8 mouse cellular contexts compared by ENCODE assay signal in genomic region chr2:163595119-163595518, GRCm38 (mm10). TPM values are rescaled to one million over a fixed set of nuclear protein-coding genes. Genes with fewer than 3 reads are reported as not detected.
A peak's percentile ranks its signal among the peaks of the same experiment; 100 is the strongest.
DNase-seq lines count a peak whose midpoint lies in the region; ATAC-seq and TF ChIP-seq lines count a peak whose summit lies in the region.
"Had no signal": no experiment of that assay in that cellular context is flagged by ENCODE, and none has a peak within 500 bp of the region (broad histone marks: within the 10 kb centered on the region; RNA-seq: fewer than 3 reads in every experiment).

No protein-coding gene starts in this region.

- H3K4me1 ChIP-seq in stomach, embryonic 14.5 days (ENCODE audit: control insufficient read depth, insufficient read depth, low read length): peaks cover 8% of the 10 kb centered on the region; the same call in 1 of the 2 replicates
- no peaks in the 10 kb centered on the region for H3K4me1 ChIP-seq in stomach, postnatal 0 days (replicated peaks; ENCODE audit: control insufficient read depth, insufficient read depth)
- H3K4me1 ChIP-seq in heart, postnatal 0 days (ENCODE audit: control insufficient read depth, insufficient read depth): 0 out of 2 replicates have a peak, but pooled peaks cover 3% of the 10 kb centered on the region
- peaks cover 62% of the 10 kb centered on the region for H3K4me1 ChIP-seq in liver, embryonic 15.5 days (replicated peaks)

- no peak overlapping the region for H3K4me2 ChIP-seq in stomach, embryonic 14.5 days (replicated peaks; ENCODE audit: low read depth, low read length)
- H3K4me2 ChIP-seq in stomach, postnatal 0 days (replicated peaks; ENCODE audit: low read depth): no peak overlapping the region
- H3K4me2 ChIP-seq in heart, postnatal 0 days (ENCODE audit: low read depth, low read length): no peak overlapping the region
- H3K4me2 ChIP-seq in liver, embryonic 15.5 days: no peak overlapping the region

- intact Hi-C loops in left cerebral cortex, postnatal 25 days (cut with DNase I): no loop called here

- peak; percentile 36; the same call in 1 of the 2 replicates for ATAC-seq in stomach, embryonic 14.5 days (ENCODE audit: insufficient number of reproducible peaks, insufficient read depth, low FRiP score, low read depth)
- no peak for ATAC-seq in stomach, postnatal 0 days (ENCODE audit: low FRiP score, low TSS enrichment)
- ATAC-seq in heart, postnatal 0 days (ENCODE audit: insufficient read depth, low read depth): peak; percentile 47; the same call in 1 of the 2 replicates
- no peak for ATAC-seq in liver, embryonic 15.5 days (ENCODE audit: insufficient read depth)

- no peak overlapping the region for H3K4me3 ChIP-seq in stomach, embryonic 14.5 days (ENCODE audit: low read depth, low read length)
- no peak overlapping the region for H3K4me3 ChIP-seq in stomach, postnatal 0 days (ENCODE audit: low read depth, low read length)
- no peak overlapping the region for H3K4me3 ChIP-seq in heart, postnatal 0 days (ENCODE audit: low read depth, low read length)
- no peak overlapping the region for H3K4me3 ChIP-seq in liver, embryonic 15.5 days (replicated peaks)

- H3K36me3 ChIP-seq in stomach, embryonic 14.5 days (ENCODE audit: control insufficient read depth, insufficient read depth, low read length): no peaks in the 10 kb centered on the region
- no peaks in the 10 kb centered on the region for H3K36me3 ChIP-seq in stomach, postnatal 0 days (ENCODE audit: control insufficient read depth, insufficient read depth, low read length)
- no peaks in the 10 kb centered on the region for H3K36me3 ChIP-seq in heart, postnatal 0 days (replicated peaks; ENCODE audit: control insufficient read depth, insufficient read depth, low read length)
- no peaks in the 10 kb centered on the region for H3K36me3 ChIP-seq in liver, embryonic 15.5 days (replicated peaks)

- peak overlapping the region; percentile 13; the same call in 1 of the 2 replicates for H3K27ac ChIP-seq in stomach, embryonic 14.5 days (ENCODE audit: low read length)
- no peak overlapping the region; the same call in 1 of the 2 replicates for H3K27ac ChIP-seq in stomach, postnatal 0 days (replicated peaks)
- H3K27ac ChIP-seq in heart, postnatal 0 days (ENCODE audit: low read depth): peak overlapping the region; percentile 80; the same call in 1 of the 2 replicates
- 0 out of 2 replicates have a peak overlapping the region, but pooled peaks have one; percentile 31 for H3K27ac ChIP-seq in liver, embryonic 15.5 days (replicated peaks)

- no peak for TF ChIP-seq EP300 in stomach, postnatal 0 days (optimal IDR thresholded peaks at IDR 0.05)
- no peak for TF ChIP-seq EP300 in heart, postnatal 0 days (IDR thresholded peaks at IDR 0.05; ENCODE audit: low read depth)

- 4% methylated on average over 2 of the region's 2 CpGs for WGBS in stomach, embryonic 14.5 days
- WGBS in stomach, postnatal 0 days: 13% methylated on average over 2 of the region's 2 CpGs
- 23% methylated on average over 2 of the region's 2 CpGs for WGBS in heart, postnatal 0 days
- 16% methylated on average over 2 of the region's 2 CpGs for WGBS in liver, embryonic 15.5 days (ENCODE audit: insufficient replicate concordance)

- H3K9me3 ChIP-seq in stomach, embryonic 14.5 days (ENCODE audit: control insufficient read depth, low read depth, low read length): no peaks in the 10 kb centered on the region
- H3K9me3 ChIP-seq in stomach, postnatal 0 days (ENCODE audit: control insufficient read depth, low read length): no peaks in the 10 kb centered on the region
- no peaks in the 10 kb centered on the region for H3K9me3 ChIP-seq in heart, postnatal 0 days (replicated peaks; ENCODE audit: control insufficient read depth, low read length)
- no peaks in the 10 kb centered on the region for H3K9me3 ChIP-seq in liver, embryonic 15.5 days (replicated peaks)

- H3K9ac ChIP-seq in stomach, embryonic 14.5 days (replicated peaks; ENCODE audit: low read depth, low read length): no peak overlapping the region
- no peak overlapping the region for H3K9ac ChIP-seq in stomach, postnatal 0 days (ENCODE audit: low read length)
- H3K9ac ChIP-seq in heart, postnatal 0 days (replicated peaks; ENCODE audit: low read depth, low read length): no peak overlapping the region
- no peak overlapping the region for H3K9ac ChIP-seq in liver, embryonic 15.5 days

- no peak for TF ChIP-seq CTCF in stomach, postnatal 0 days (IDR thresholded peaks at IDR 0.05; ENCODE audit: low read depth)
- no peak for TF ChIP-seq CTCF in heart, postnatal 0 days (IDR thresholded peaks at IDR 0.05; ENCODE audit: low read depth)

- no peaks in the 10 kb centered on the region for H3K27me3 ChIP-seq in stomach, embryonic 14.5 days (ENCODE audit: control insufficient read depth, insufficient read depth, low read length)
- no peaks in the 10 kb centered on the region for H3K27me3 ChIP-seq in stomach, postnatal 0 days (ENCODE audit: control insufficient read depth, insufficient read depth, low read length)
- H3K27me3 ChIP-seq in heart, postnatal 0 days (ENCODE audit: control insufficient read depth, insufficient read depth, low read length): no peaks in the 10 kb centered on the region
- H3K27me3 ChIP-seq in liver, embryonic 15.5 days: no peaks in the 10 kb centered on the region

- DNase-seq in stomach, postnatal 0 days (ENCODE audit: low spot score): no peak
- DNase-seq in heart, postnatal 0 days (ENCODE audit: low spot score): no peak
- DNase-seq in urinary bladder, postnatal 14 days (ENCODE audit: low spot score): no peak
- no peak for DNase-seq in left cerebral cortex, postnatal 25 days (ENCODE audit: low spot score in 2 of 2)
- DNase-seq in right cerebral cortex, postnatal 4 days: no peak
- DNase-seq: cerebellum, adult 11 months had no signal

RNA-seq across cellular contexts. Expression of gene Ttpal, which starts 7.0 kb away (rescaled TPM):
- 37.3 and 39.6 TPM in 2 replicates for polyA plus RNA-seq in stomach, embryonic 14.5 days (2014; fragmentation: Nextera tagmentation; extraction: Ambion mirVana)
- 19.9 and 20.8 TPM in 2 replicates for polyA plus RNA-seq in stomach, postnatal 0 days (2015; fragmentation: Nextera tagmentation; extraction: Ambion mirVana)
- total RNA-seq in heart, postnatal 0 days (2014; rRNA removed; ENCODE audit: low replicate concordance): 14.5 and 58.3 TPM in 2 replicates
- 8.8 TPM in 2 replicates for polyA plus RNA-seq in heart, postnatal 0 days (2015; fragmentation: Nextera tagmentation; extraction: Ambion mirVana)
- polyA plus RNA-seq in liver, embryonic 15.5 days (2015; fragmentation: Nextera tagmentation; extraction: Ambion mirVana): 8.5 and 10.4 TPM in 2 replicates
- 10 to 100 TPM; 69.4 to 71.3 TPM for total RNA-seq in left cerebral cortex, postnatal 25 days (2021)

RNA-seq across cellular contexts. Expression of gene Serinc3, which starts 49.8 kb away (rescaled TPM):
- 46.2 and 52.7 TPM in 2 replicates for polyA plus RNA-seq in stomach, embryonic 14.5 days (2014; fragmentation: Nextera tagmentation; extraction: Ambion mirVana)
- polyA plus RNA-seq in stomach, postnatal 0 days (2015; fragmentation: Nextera tagmentation; extraction: Ambion mirVana): 35.8 and 36.4 TPM in 2 replicates
- 181 and 193 TPM in 2 replicates for total RNA-seq in heart, postnatal 0 days (2014; rRNA removed; ENCODE audit: low replicate concordance)
- 61.3 and 62.4 TPM in 2 replicates for polyA plus RNA-seq in heart, postnatal 0 days (2015; fragmentation: Nextera tagmentation; extraction: Ambion mirVana)
- polyA plus RNA-seq in liver, embryonic 15.5 days (2015; fragmentation: Nextera tagmentation; extraction: Ambion mirVana): 126 and 129 TPM in 2 replicates
- 100 to 1,000 TPM; 243 to 244 TPM for total RNA-seq in left cerebral cortex, postnatal 25 days (2021)

Comparison
In these comparisons a context has a peak if more than half of its experiments do, and no peak if none do; other contexts are left out.
1. ATAC-seq: peak in stomach, embryonic 14.5 days (single experiment) and heart, postnatal 0 days (single experiment); none in stomach, postnatal 0 days (single experiment) and liver, embryonic 15.5 days (single experiment).